Mouse (Mus musculus): ENCODE data around the gene Kcnn3.

Kcnn3 gene

GRCm38 (mm10) chr3:89565371-89565770, 45.4 kb downstream of the Kcnn3 start:
- WGBS = 89% methylated on average over 5 of the region's 5 CpGs

- 92% methylated on average over 1 of the region's 1 CpGs for WGBS
Measured at GRCm38 (mm10) chr3:89569058-89569457, 49.1 kb downstream of the Kcnn3 start.

- 56% methylated on average over 7 of the region's 7 CpGs for WGBS
Measured at GRCm38 (mm10) chr3:89569707-89570324, 49.9 kb downstream of the Kcnn3 start.

- WGBS = 79% methylated on average over 3 of the region's 3 CpGs
Measured at GRCm38 (mm10) chr3:89570362-89570761, 50.4 kb downstream of the Kcnn3 start.

- WGBS = 77% methylated on average over 2 of the region's 2 CpGs
Measured at GRCm38 (mm10) chr3:89574260-89574659, 54.3 kb downstream of the Kcnn3 start.

- WGBS = 83% methylated on average over 6 of the region's 6 CpGs
Measured at GRCm38 (mm10) chr3:89576381-89576780, 56.4 kb downstream of the Kcnn3 start.

GRCm38 (mm10) chr3:89577154-89577553, 57.2 kb downstream of the Kcnn3 start:
- WGBS = 89% methylated on average over 5 of the region's 5 CpGs

GRCm38 (mm10) chr3:89578083-89578482, 58.1 kb downstream of the Kcnn3 start:
- WGBS = 83% methylated on average over 4 of the region's 4 CpGs

- WGBS = 84% methylated on average over 10 of the region's 10 CpGs
Measured at GRCm38 (mm10) chr3:89578803-89579202, 58.8 kb downstream of the Kcnn3 start.

- 47% methylated on average over 4 of the region's 4 CpGs for WGBS
Measured at GRCm38 (mm10) chr3:89584254-89584653, 64.3 kb downstream of the Kcnn3 start.

GRCm38 (mm10) chr3:89588436-89588835, 68.5 kb downstream of the Kcnn3 start:
- 76% methylated on average over 11 of the region's 11 CpGs for WGBS

- WGBS = 32% methylated on average over 3 of the region's 3 CpGs
Measured at GRCm38 (mm10) chr3:89589321-89589720, 69.4 kb downstream of the Kcnn3 start.

- WGBS = 81% methylated on average over 4 of the region's 4 CpGs
Measured at GRCm38 (mm10) chr3:89590386-89590785, 70.4 kb downstream of the Kcnn3 start.

- 60% methylated on average over 3 of the region's 3 CpGs for WGBS
Measured at GRCm38 (mm10) chr3:89591461-89591860, 71.5 kb downstream of the Kcnn3 start.

GRCm38 (mm10) chr3:89592809-89593208, 72.8 kb downstream of the Kcnn3 start:
- WGBS = 62% methylated on average over 11 of the region's 11 CpGs

- 85% methylated on average over 10 of the region's 10 CpGs for WGBS
Measured at GRCm38 (mm10) chr3:89593524-89593923, 73.6 kb downstream of the Kcnn3 start.

- WGBS = 94% methylated on average over 7 of the region's 7 CpGs
Measured at GRCm38 (mm10) chr3:89598361-89598760, 78.4 kb downstream of the Kcnn3 start.

- WGBS = 96% methylated on average over 7 of the region's 7 CpGs
Measured at GRCm38 (mm10) chr3:89598967-89599366, 79.0 kb downstream of the Kcnn3 start.

- WGBS = 73% methylated on average over 7 of the region's 7 CpGs
Measured at GRCm38 (mm10) chr3:89601060-89601459, 81.1 kb downstream of the Kcnn3 start.

GRCm38 (mm10) chr3:89603300-89603699, 83.3 kb downstream of the Kcnn3 start:
- WGBS = 65% methylated on average over 5 of the region's 5 CpGs

- WGBS = 56% methylated on average over 5 of the region's 5 CpGs
Measured at GRCm38 (mm10) chr3:89605235-89605634, 85.3 kb downstream of the Kcnn3 start.

GRCm38 (mm10) chr3:89607327-89607726, 87.4 kb downstream of the Kcnn3 start:
- WGBS = 65% methylated on average over 1 of the region's 1 CpGs

GRCm38 (mm10) chr3:89612048-89612447, 92.1 kb downstream of the Kcnn3 start:
- WGBS = 86% methylated on average over 5 of the region's 5 CpGs

Data from cerebral cortex, adult 2 months (tissue).